Mouse (Mus musculus): ENCODE results near the gene Nop9. TPM values are rescaled to one million over a fixed set of nuclear protein-coding genes. Genes with fewer than 3 reads are reported as not detected.
A peak's percentile ranks its signal among the peaks of the same experiment; 100 is the strongest.

Nop9 gene
- total and polyA plus RNA-seq, 2 experiments from 2014 or later = 17.3 to 30.4 TPM

- no peak for TF ChIP-seq CTCF (IDR thresholded peaks at IDR 0.05)
- H3K36me3 ChIP-seq (ENCODE audit: insufficient read depth, low read length) = peaks cover 9% of the 10 kb centered on the region; the same call in 1 of the 2 replicates
- no peak overlapping the region for H3K27ac ChIP-seq (ENCODE audit: low read depth, low read length)
- DNase-seq (ENCODE audit: low spot score) (no peak), ATAC-seq (ENCODE audit: low FRiP score) (no peak)
- no peaks in the 10 kb centered on the region for H3K9me3 ChIP-seq (ENCODE audit: low read length)
- peaks cover 5% of the 10 kb centered on the region; the same call in 1 of the 2 replicates for H3K4me1 ChIP-seq (ENCODE audit: insufficient read depth, low read length)
- WGBS = 94% methylated on average over 7 of the region's 7 CpGs
- H3K9ac ChIP-seq (replicated peaks; ENCODE audit: low read length, poor library complexity, severe bottlenecking) = no peak overlapping the region
- no peak overlapping the region for H3K4me2 ChIP-seq (ENCODE audit: low read depth, low read length, poor library complexity, severe bottlenecking)
- no peaks in the 10 kb centered on the region for H3K27me3 ChIP-seq (ENCODE audit: insufficient read depth, low read length)
- H3K4me3 ChIP-seq (ENCODE audit: low read depth, low read length) = no peak overlapping the region
These were observed 22.1 kb upstream of the Nop9 start for GRCm38 (mm10) chr14:55723433-55723832.

DNA sequence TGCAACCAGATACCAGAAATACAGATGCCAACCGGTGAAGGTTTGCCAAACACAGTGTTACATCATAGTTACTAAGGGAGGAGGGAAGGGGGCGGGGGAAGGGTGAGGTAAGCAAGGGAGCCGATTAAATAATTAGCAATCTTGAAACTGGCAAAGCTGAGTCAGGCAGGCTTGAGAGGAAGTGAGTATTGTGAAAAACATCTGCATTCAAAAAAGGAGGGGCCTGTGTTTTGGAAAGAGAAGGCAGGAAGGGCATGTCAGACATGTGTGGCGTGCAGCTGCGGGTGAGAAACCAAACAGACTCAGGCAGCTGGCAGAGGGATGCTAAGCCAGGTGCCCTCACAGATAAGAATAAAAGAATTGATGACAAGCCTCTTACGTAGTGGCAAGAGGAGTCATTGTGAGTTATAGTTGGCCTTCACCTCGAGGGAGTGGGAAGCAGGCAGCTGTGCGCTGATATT lies 21.1 kb upstream of the Nop9 start:
- H3K27me3 ChIP-seq (ENCODE audit: insufficient read depth, low read length) = no peaks in the 10 kb centered on the region
- H3K4me1 ChIP-seq (ENCODE audit: insufficient read depth, low read length) = peaks cover 5% of the 10 kb centered on the region; the same call in 1 of the 2 replicates
- H3K4me3 ChIP-seq (ENCODE audit: low read depth, low read length) = no peak overlapping the region
- no peak for TF ChIP-seq CTCF (IDR thresholded peaks at IDR 0.05)
- no peak overlapping the region for H3K4me2 ChIP-seq (ENCODE audit: low read depth, low read length, poor library complexity, severe bottlenecking)
- DNase-seq (ENCODE audit: low spot score) (no peak), ATAC-seq (ENCODE audit: low FRiP score) (no peak)
- H3K27ac ChIP-seq (ENCODE audit: low read depth, low read length) = no peak overlapping the region
- 69% methylated on average over 8 of the region's 8 CpGs for WGBS
- no peaks in the 10 kb centered on the region for H3K9me3 ChIP-seq (ENCODE audit: low read length)
- H3K9ac ChIP-seq (replicated peaks; ENCODE audit: low read length, poor library complexity, severe bottlenecking) = no peak overlapping the region
- peaks cover 8% of the 10 kb centered on the region; the same call in 1 of the 2 replicates for H3K36me3 ChIP-seq (ENCODE audit: insufficient read depth, low read length)

DNA sequence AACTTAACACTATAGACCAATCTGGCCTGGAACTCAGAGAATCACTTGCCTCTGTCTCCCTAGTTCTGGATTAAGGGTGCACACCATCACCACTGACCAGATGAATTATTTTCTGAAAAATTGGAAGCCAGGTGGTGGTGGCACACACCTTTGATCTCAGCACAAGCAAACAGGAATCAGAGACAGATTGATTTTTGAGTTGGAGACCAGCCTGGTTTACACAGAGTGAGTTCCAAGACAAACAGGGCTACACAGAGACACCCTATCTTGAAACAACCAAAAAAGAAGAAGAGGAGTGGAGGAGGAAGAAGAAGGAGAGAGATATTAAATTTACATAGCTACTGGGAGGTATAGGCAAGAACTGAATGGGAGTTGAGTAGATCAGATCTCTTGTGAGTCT lies 19.2 kb upstream of the Nop9 start:
- H3K4me3 ChIP-seq (ENCODE audit: low read depth, low read length) = no peak overlapping the region
- no peak overlapping the region for H3K9ac ChIP-seq (replicated peaks; ENCODE audit: low read length, poor library complexity, severe bottlenecking)
- DNase-seq (ENCODE audit: low spot score) (no peak), ATAC-seq (ENCODE audit: low FRiP score) (no peak)
- no peaks in the 10 kb centered on the region for H3K27me3 ChIP-seq (ENCODE audit: insufficient read depth, low read length)
- no peak overlapping the region for H3K27ac ChIP-seq (ENCODE audit: low read depth, low read length)
- no peak overlapping the region for H3K4me2 ChIP-seq (ENCODE audit: low read depth, low read length, poor library complexity, severe bottlenecking)
- H3K36me3 ChIP-seq (ENCODE audit: insufficient read depth, low read length) = no peaks in the 10 kb centered on the region
- no peak for TF ChIP-seq CTCF (IDR thresholded peaks at IDR 0.05)
- no peaks in the 10 kb centered on the region for H3K9me3 ChIP-seq (ENCODE audit: low read length)
- peaks cover under 1% of the 10 kb centered on the region; the same call in 1 of the 2 replicates for H3K4me1 ChIP-seq (ENCODE audit: insufficient read depth, low read length)

- no peaks in the 10 kb centered on the region for H3K9me3 ChIP-seq (ENCODE audit: low read length)
- H3K4me3 ChIP-seq (ENCODE audit: low read depth, low read length) = no peak overlapping the region
- DNase-seq (ENCODE audit: low spot score) = no peak
- no peaks in the 10 kb centered on the region for H3K4me1 ChIP-seq (ENCODE audit: insufficient read depth, low read length)
- 69% methylated on average over 8 of the region's 8 CpGs for WGBS
- no peaks in the 10 kb centered on the region for H3K27me3 ChIP-seq (ENCODE audit: insufficient read depth, low read length)
- H3K9ac ChIP-seq (replicated peaks; ENCODE audit: low read length, poor library complexity, severe bottlenecking) = no peak overlapping the region
- H3K36me3 ChIP-seq (ENCODE audit: insufficient read depth, low read length) = no peaks in the 10 kb centered on the region
- ATAC-seq (ENCODE audit: low FRiP score) = no peak
- no peak for TF ChIP-seq CTCF (IDR thresholded peaks at IDR 0.05)
- H3K27ac ChIP-seq (ENCODE audit: low read depth, low read length) = no peak overlapping the region
- H3K4me2 ChIP-seq (ENCODE audit: low read depth, low read length, poor library complexity, severe bottlenecking) = no peak overlapping the region
These were observed 17.4 kb upstream of the Nop9 start for GRCm38 (mm10) chr14:55727889-55728685.

GRCm38 (mm10) chr14:55730116-55730515 lies 15.4 kb upstream of the Nop9 start:
- Histone ChIP-seq H3K27ac (ENCODE audit: low read depth, low read length) (peak overlapping the region; percentile 59), H3K36me3 (ENCODE audit: insufficient read depth, low read length) (no peaks in the 10 kb centered on the region), H3K27me3 (ENCODE audit: insufficient read depth, low read length) (peaks cover 2% of the 10 kb centered on the region; the same call in 1 of the 2 replicates), H3K4me2 (ENCODE audit: low read depth, low read length, poor library complexity, severe bottlenecking) (no peak overlapping the region), H3K9me3 (ENCODE audit: low read length) (no peaks in the 10 kb centered on the region), H3K4me1 (ENCODE audit: insufficient read depth, low read length) (no peaks in the 10 kb centered on the region), H3K4me3 (ENCODE audit: low read depth, low read length) (no peak overlapping the region), H3K9ac (replicated peaks; ENCODE audit: low read length, poor library complexity, severe bottlenecking) (no peak overlapping the region)
- ATAC-seq (ENCODE audit: low FRiP score) (peak; percentile 47; the same call in 1 of the 2 replicates), DNase-seq (ENCODE audit: low spot score) (peak; percentile 30)
- 66% methylated on average over 7 of the region's 7 CpGs for WGBS
- TF ChIP-seq CTCF (IDR thresholded peaks at IDR 0.05) = no peak

GRCm38 (mm10) chr14:55730531-55731032 lies 14.9 kb upstream of the Nop9 start:
- no peaks in the 10 kb centered on the region for H3K9me3 ChIP-seq (ENCODE audit: low read length)
- H3K27me3 ChIP-seq (ENCODE audit: insufficient read depth, low read length) = peaks cover 2% of the 10 kb centered on the region; the same call in 1 of the 2 replicates
- no peak overlapping the region for H3K4me2 ChIP-seq (ENCODE audit: low read depth, low read length, poor library complexity, severe bottlenecking)
- no peak overlapping the region for H3K9ac ChIP-seq (replicated peaks; ENCODE audit: low read length, poor library complexity, severe bottlenecking)
- no peak overlapping the region for H3K4me3 ChIP-seq (ENCODE audit: low read depth, low read length)
- ATAC-seq (ENCODE audit: low FRiP score) = peak; percentile 62
- H3K4me1 ChIP-seq (ENCODE audit: insufficient read depth, low read length) = no peaks in the 10 kb centered on the region
- no peaks in the 10 kb centered on the region for H3K36me3 ChIP-seq (ENCODE audit: insufficient read depth, low read length)
- H3K27ac ChIP-seq (ENCODE audit: low read depth, low read length) = peak overlapping the region; percentile 59; the same call in 1 of the 2 replicates
- DNase-seq (ENCODE audit: low spot score) = peak; percentile 87
- TF ChIP-seq CTCF (IDR thresholded peaks at IDR 0.05) = no peak
- 62% methylated on average over 7 of the region's 7 CpGs for WGBS
